Mouse (Mus musculus) gastrocnemius, adult 2 months (tissue): Measurements from ENCODE around the gene Kcnj1. TPM values are rescaled to one million over a fixed set of nuclear protein-coding genes. Genes with fewer than 3 reads are reported as not detected.
A peak's percentile ranks its signal among the peaks of the same experiment; 100 is the strongest.

Source experiments
- DNase-seq: peaks from one replicate; pipeline ENCODE4 v3.0.0; 2022
- H3K27ac ChIP-seq: fragments of 200-600 bp; 2 replicates; pipeline ENCODE4 v1.8.1; 2022; ENCODE audit warnings: mild to moderate bottlenecking
- H3K4me3 ChIP-seq: fragments of 200-600 bp; 2 replicates; pipeline ENCODE4 v1.8.1; 2022; ENCODE audit warnings: mild to moderate bottlenecking, moderate library complexity
- CTCF ChIP-seq: fragments of 200-600 bp; IDR thresholded peaks from 2 replicates; pipeline ENCODE4 v1.8.1; 2022; ENCODE audit warnings: antibody characterized with exemption, mild to moderate bottlenecking, moderate library complexity
- intact Hi-C: fragments of 180-260 bp; cut with DNase I; formaldehyde crosslinking; loops from one replicate; pipeline ENCODE4 v1.15.1; 2025
- long read RNA-seq, 2 experiments: library from polyadenylated mRNA; stranded (forward); transcript quantifications; one replicate each; pipeline ENCODE4 v2.0.0; 2021
- total RNA-seq, 2 experiments: library from RNA; stranded (reverse); gene quantifications; 2 replicates each; pipeline ENCODE4 v1.2.3; 2021

Gene Kcnj1
- total RNA-seq = not detected
- long read RNA-seq, experiment 1 = 0 reads
- long read RNA-seq, experiment 2 = 0 reads

DNA sequence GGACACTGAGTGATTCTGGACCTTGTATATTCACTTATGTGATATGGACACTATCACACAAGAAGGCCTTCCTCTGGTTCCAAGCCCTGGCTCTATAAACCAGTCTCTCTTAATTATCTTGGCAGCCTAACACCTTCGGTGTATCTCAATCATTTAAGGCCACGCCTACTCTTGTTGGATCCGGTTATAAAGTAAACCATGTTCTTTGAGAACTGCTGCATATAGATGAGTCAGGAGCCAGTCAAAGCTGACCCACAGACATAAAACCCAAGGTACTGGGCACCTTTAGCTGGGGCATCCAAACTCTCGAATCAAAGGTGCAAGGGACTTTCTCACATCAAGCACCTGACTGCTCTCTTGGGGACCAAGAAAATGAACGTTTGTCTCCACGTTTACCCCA is at the start of gene Kcnj1:
Gene Kcnj1 (plus strand): TSS at position 292 of the 400 bp plus-strand sequence.
- no peak for DNase-seq
- no peak for TF ChIP-seq CTCF
- intact Hi-C loops = no loop called here
- no peak within 1 kb of the TSS for H3K27ac ChIP-seq
- no peak within 1 kb of the TSS for H3K4me3 ChIP-seq

DNA sequence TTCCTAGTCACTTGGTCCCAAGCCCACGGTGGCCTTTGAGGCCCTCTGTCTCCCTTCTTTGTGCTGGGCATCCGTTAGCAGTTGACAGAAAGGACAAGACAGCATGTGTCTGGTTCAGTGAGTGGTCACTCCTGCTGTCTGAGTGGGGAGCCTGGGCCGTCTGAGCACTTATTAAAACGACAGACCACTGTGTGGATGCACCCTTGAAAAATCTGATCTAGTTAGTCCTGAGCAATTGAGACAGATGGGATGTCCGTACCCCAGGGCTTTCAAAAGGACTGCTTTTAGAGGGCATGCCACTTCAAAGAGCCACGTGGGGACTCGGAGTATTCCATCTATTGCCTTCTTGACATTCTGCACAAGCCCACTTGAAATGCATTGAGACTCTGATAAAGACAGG is 48.7 kb upstream of the Kcnj1 start:
- intact Hi-C loops = no loop called here
- no peak for TF ChIP-seq CTCF
- Histone ChIP-seq H3K27ac (no peak overlapping the region), H3K4me3 (no peak overlapping the region)
- DNase-seq = no peak

DNA sequence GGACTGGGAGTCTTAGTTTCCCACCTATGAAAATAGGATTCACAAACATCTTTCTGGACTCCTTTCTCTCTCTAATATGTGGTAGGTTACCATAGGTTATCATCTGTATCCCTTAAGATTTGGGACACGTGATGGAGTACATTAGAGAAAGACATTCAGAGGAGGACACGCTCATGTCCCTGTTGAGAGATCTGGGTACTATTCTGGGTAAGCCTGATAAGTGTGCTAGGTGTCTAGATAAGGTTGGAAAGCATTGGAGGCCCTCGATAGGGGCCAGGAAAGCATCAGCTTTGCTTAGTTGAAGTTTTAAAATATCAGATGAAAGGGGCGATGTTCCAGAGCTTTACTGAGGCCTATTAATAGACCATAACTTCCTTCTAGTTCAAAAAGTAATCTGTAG is 43.5 kb upstream of the Kcnj1 start:
- intact Hi-C loops = no loop called here
- Histone ChIP-seq H3K27ac (no peak overlapping the region), H3K4me3 (no peak overlapping the region)
- TF ChIP-seq CTCF = no peak
- DNase-seq = no peak

DNA sequence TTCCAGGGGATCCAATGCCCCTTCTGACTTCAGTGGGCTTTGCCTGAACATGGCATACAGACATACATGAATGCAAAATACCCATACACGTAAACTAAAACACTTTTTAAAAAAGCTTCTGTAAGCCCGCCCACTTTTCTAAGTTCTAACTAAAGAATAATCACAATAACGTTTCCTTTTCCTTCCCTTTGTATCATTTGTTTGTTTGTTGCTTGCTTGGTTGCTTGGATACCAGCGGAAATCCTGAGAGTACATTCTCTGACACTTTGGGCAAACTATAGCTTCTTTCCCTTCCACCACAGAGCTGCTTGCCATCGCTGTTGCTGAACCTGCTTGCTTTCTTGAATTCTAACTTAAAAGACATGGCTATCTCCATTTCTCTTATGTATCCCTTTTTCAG is 41.1 kb upstream of the Kcnj1 start:
- DNase-seq = no peak
- H3K4me3 ChIP-seq = no peak overlapping the region
- no peak for TF ChIP-seq CTCF
- intact Hi-C loops = no loop called here
- H3K27ac ChIP-seq = no peak overlapping the region

DNA sequence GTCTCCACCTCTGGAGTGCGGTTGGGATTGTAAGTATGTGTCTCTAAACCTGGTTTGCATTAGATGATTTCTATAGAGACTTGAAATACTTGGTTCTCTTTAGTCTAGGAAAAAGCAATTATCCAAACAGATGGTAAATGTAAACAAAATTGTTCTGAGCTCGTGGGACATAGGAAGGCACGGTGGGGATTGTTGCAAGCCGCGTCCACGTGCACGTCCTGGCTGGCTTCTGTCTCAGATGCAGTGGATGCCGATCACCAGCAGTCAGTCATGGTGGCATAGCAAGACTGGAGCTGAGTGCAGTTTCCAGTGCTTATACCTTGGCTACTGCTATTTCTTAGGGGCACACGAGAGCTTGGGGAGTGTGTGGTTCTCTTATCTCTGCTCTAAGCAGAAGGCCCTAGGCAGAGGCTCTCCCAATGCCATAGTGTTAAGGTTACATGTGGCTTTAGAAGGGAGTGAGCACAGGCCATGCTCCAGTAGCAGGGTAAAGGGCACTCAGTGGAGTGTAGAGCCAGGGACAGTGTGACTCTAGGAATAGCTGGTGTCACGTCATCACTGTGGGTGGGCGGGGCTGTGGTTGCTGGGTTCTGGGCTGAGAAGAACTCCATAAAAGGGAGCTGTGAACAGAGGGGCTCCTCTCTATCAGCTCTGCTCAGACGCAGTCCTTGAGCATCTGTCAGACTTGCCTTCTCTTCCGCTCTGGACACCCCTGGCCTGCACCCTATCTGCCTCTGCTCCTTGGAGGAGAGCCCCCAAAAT is 36.7 kb upstream of the Kcnj1 start:
- intact Hi-C loops = no loop called here
- Histone ChIP-seq H3K4me3 (no peak overlapping the region), H3K27ac (no peak overlapping the region)
- no peak for DNase-seq
- no peak for TF ChIP-seq CTCF

DNA sequence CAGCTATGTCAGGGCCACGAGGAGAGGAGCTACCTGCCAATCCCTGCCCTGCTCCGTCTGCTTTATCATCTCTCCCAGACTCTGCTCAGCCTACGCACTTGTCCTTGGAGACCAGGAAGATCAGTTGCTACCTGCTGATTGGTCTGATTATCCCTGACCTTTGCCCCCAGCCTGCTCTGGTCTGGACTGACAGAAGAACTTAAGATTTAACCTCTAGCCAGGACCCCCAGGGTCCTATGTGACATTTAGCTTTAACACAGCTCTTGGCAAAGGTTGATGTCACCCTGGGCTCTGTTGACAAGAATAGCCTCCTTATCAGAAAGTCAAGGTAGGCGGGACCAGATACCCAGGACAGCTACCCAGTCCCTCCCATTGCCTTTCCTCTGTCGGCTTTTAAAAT is 31.5 kb upstream of the Kcnj1 start:
- Histone ChIP-seq H3K4me3 (no peak overlapping the region), H3K27ac (no peak overlapping the region)
- DNase-seq = no peak
- intact Hi-C loops = no loop called here
- no peak for TF ChIP-seq CTCF

DNA sequence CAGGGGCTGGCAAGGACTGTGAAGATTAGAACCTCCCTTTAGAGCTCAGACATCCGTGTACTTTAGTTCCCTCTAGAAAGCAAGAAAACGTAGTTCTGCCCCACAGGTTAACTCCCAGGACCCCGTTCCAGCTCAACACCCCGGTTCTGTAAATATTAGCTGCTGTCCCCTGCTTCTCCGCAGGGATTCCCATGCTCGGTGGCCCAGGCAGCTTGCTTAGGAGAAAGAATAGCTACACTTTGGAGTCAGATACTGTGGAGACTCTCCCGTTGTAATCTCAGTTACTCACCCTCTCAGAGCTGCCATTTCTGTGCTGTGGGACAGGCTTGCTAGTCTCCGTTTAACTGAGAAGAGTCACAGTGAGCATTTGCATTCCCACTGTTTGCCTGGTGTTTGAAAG is 29.4 kb upstream of the Kcnj1 start:
- H3K4me3 ChIP-seq = no peak overlapping the region
- no peak for TF ChIP-seq CTCF

DNA sequence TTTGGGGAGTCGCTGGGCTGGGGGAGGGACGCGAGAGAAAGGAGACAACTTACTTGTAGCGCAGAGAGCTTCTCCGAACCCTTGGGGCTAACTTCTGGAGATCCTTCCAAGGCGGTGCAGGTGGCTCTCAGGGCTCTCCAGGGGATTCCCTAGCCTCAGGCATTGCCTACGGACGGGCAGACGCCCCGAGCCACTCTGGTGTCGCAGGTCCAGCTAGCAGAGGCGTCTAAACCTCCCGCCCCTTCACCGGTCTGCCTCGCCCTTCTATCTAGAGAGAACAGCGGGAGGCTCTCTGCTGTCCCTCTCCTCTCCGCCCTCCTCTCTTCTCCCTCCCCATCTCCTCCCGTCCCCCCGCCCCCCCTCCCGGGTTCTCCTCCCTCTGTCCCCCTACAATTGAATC is 28.2 kb upstream of the Kcnj1 start, which contains the start of gene Kcnj5:
Gene Kcnj5 (minus strand): TSS at position 300 of the 400 bp plus-strand sequence.
- H3K27ac ChIP-seq = no peak within 1 kb of the TSS
- no peak within 1 kb of the TSS for H3K4me3 ChIP-seq
- no peak for TF ChIP-seq CTCF
- no peak for DNase-seq
- intact Hi-C loops = no loop called here

More for the DNA sequence above, 29.4 kb upstream of the Kcnj1 start:
- intact Hi-C loops = no loop called here
- no peak for DNase-seq
- no peak overlapping the region for H3K27ac ChIP-seq

DNA sequence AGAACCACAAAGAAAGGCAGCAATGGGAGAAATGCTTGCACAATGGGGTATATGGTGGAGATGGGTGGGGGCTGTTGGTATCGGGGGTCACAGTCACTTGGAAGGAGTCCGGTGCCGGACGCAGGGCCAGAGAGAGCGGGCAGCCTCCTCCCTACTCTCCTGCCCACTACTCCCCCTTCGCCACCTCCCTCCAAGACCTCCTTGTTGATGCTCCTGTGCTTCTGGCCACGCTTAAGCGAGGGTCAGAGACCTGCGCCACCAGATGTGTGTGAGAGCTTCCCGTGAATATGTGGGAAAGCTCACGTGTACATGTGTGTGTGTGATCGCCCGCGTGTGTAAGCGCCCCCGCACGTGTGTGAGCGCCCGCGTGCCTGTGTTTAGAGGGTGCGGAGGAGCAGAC is 27.8 kb upstream of the Kcnj1 start:
- intact Hi-C loops = no loop called here
- no peak for DNase-seq
- Histone ChIP-seq H3K27ac (no peak overlapping the region), H3K4me3 (no peak overlapping the region)
- no peak for TF ChIP-seq CTCF

DNA sequence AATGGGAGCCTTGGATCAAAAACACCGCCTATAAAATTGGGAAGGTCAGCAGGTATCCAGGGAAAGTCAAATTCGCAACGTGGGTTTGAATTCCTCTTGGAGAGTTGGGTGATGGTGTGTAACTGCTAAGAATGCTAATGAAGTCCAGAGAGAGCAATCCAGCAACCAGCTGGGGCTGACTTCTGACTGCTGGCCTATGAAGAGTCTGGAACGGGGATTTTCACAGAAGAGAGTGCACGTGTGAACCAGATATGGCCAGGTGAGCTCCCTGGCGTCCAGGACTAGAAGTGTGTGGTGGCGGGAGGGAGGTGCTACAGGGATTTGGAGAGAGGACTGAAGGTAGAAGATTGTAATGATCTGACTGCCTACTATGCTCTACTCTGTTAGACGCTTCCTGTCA is 24.2 kb upstream of the Kcnj1 start:
- intact Hi-C loops = no loop called here
- DNase-seq = no peak
- no peak overlapping the region for H3K4me3 ChIP-seq
- no peak for TF ChIP-seq CTCF
- H3K27ac ChIP-seq = no peak overlapping the region

DNA sequence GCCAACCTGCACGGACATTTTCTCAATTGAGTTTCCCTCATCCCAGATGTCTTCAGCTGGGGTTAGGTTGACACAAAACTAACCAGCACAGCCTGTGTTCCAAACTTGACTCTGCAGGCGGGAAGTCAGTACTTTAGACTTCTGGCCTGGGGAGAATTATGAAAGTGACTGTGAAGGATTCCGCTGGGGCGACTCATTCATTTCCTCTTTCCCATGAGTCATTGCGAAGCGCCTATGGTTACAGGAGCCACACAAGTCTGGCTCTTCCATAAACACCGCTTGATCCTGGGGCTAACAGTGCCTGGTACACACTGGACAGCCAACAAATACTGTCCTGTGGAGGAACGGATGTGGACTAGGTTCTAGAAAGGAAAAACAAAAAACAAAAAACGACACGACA is 22.9 kb upstream of the Kcnj1 start:
- H3K4me3 ChIP-seq = no peak overlapping the region
- no peak for DNase-seq
- TF ChIP-seq CTCF = no peak
- intact Hi-C loops = no loop called here
- no peak overlapping the region for H3K27ac ChIP-seq

DNA sequence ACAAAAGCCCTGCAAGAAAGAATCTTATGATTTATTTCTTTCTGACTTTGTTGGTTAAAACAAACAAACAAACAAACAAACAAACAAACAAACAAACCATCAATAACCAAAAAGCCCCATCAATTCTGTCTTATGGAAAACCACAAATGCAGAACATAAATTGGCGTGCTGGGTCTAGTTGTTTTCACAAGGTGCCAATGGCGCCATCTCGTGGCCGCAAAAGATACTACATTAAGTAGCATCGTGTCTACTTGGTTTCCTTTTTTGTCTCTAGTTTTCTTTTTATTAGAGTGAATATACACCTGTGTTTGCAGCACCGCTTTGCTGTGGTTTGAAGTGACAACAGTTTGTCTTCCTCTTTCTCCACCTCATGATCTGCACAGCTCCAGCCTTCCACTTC is 22.0 kb upstream of the Kcnj1 start:
- peak; percentile 66 for DNase-seq
- no peak overlapping the region for H3K27ac ChIP-seq
- intact Hi-C loops = loop anchor here (1.0 kb wide), 1 partner anchor 78 kb away; no protein-coding TSS in a partner anchor
- no peak overlapping the region for H3K4me3 ChIP-seq
- peak; percentile 83 for TF ChIP-seq CTCF

DNA sequence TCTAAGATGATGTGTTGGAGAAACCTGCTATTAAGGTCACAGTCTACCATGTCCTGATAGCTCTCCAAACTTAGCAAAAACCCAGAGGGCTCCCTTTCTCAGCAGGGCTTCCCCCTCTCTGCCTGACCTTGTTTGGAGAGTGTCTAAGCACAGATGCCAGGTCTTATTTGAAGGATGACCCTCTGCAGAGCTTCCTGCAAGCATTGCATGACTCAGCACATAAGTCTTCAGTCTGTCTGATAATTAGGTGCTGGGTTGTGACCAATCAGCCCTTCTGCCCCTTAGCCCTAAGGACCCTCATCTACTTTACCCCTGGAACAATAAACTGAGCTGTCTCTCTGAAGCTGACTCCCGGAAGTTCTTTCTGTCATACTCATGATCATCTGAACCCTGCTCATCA is 11.5 kb upstream of the Kcnj1 start:
- no peak overlapping the region for H3K27ac ChIP-seq
- intact Hi-C loops = no loop called here
- TF ChIP-seq CTCF = no peak
- H3K4me3 ChIP-seq = no peak overlapping the region
- DNase-seq = no peak

DNA sequence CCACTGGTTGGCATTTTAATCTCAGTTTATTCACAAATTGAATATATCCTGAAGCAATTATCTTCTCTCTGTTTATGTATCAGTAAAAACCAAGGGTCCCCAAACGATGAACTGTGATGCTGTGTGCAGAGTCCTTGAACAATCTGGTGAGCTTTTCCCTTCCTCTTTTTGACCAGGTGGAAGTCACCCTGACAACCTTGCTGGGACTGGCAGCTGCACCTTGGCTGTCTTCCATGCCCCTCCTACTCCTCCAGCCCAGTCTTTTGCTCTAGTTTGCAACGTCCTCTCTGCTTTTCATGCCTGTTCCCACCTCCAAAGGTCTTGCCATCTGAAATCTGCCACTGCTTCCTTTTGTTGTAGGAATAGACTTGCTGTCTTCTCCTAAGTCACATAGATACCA is 3.5 kb upstream of the Kcnj1 start:
- DNase-seq = no peak
- Histone ChIP-seq H3K27ac (no peak overlapping the region), H3K4me3 (no peak overlapping the region)
- no peak for TF ChIP-seq CTCF
- intact Hi-C loops = no loop called here
